Mouse (Mus musculus): ENCODE measurements around the gene Phlpp1.

DNA sequence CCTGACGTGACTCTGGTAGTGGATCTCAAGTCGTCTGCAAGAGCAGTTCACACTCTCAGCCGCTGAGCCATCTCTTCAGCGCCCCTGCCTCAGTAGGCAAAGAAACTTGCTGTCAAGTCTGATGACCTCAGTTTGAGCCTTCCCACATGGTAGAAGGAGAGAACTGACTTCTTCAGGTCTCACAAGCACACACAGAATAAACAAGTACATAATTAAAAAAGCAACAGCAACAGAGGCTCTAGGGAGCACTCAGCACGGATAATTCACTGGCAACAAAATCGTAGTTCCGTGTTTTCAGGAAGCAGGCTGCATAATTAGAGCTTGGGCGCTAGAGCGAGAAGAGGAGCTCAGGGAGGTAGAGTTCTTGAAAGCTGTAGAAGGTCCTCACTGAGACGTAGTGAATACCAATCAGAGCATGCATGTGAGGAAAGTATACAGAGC, 103.0 kb downstream of the Phlpp1 start:
- TF ChIP-seq CTCF (IDR thresholded peaks at IDR 0.05; ENCODE audit: low read depth, low read length) (no peak), POLR2A (IDR thresholded peaks at IDR 0.05; ENCODE audit: borderline replicate concordance, low read depth, low read length) (no peak)

Data from bone marrow macrophage, adult 2 months (primary cell).